Mouse (Mus musculus): ENCODE measurements around the gene Clec2l. TPM values are rescaled to one million over a fixed set of nuclear protein-coding genes. Genes with fewer than 3 reads are reported as not detected.
"Not testable (repeated sequence)": the region's sequence is repeated elsewhere in the genome, so short reads cannot be mapped to it uniquely, and the experiment has no call there.

Gene Clec2l
- 10 to 100 TPM; 68.7 to 69.0 TPM for total RNA-seq (2021)

GRCm38 (mm10) chr6:38662714-38663615 lies at the start of gene Clec2l:
Clec2l (plus strand) TSS chr6:38663069.
- DNase-seq: peak; percentile 37 to 51

DNA sequence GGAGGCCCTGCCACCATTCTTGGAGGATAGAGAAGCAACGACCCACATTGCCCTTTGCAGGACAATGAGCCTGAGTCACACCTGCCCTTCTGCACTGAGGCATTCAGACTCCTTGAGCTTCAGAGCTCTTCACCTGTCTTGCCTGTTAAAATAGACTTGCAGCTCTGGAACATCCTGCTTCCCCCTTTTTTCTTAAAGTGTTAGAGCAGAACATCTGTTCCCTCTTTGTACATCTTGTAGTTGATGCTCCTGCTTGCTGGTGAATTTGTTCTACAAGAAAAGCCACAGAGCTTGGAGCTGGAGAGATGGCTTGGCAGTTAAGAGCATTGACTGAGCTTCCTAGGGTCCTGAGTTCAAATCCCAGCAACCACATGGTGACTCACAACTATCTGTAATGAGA lies 40.5 kb upstream of the Clec2l start:
- no peak for DNase-seq

GRCm38 (mm10) chr6:38623457-38623856 lies 39.4 kb upstream of the Clec2l start:
- DNase-seq: no peak

DNA sequence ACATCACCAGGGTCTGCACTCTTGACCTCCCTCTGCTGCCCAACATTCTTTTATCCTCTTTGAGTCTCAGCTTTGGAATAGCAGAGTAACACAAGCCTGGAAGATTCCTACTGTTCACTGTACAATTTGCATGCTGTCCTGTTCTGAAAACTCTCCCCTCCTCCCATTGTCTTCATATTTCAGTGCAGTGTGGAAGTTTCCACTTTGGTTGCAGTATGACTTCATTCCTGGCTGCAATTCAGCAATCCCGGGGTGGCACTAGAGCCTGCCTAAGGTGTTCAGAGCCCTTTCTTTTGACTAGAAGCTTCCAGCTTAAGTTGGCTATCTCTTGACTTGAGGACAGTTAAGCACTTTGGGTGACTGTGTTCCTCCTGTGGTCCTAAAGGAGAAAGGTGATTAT lies 38.4 kb upstream of the Clec2l start:
- DNase-seq: no peak

GRCm38 (mm10) chr6:38626086-38626485 lies 36.8 kb upstream of the Clec2l start:
- no peak for DNase-seq

DNA sequence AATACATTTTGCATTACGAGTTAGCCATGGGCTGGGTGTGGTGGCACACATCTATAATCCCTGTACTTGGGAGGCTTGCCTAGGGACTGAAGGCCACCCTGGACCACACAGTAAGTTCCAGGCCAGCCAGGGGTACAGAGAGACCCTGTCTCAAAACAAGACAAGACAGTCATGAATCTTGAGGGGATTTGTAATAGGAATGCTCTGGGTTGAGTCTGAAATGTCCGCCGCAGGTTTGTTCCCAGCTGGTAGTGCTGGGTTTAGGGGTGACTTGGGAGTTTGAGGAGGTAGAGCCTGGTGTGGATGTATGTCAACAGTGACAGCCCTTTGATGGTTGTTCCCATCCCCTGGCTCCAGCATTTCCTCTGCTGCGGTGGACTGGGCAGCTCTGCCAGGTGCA lies 35.8 kb upstream of the Clec2l start:
- no peak for DNase-seq

GRCm38 (mm10) chr6:38627486-38627885 lies 35.4 kb upstream of the Clec2l start:
- no peak for DNase-seq

DNA sequence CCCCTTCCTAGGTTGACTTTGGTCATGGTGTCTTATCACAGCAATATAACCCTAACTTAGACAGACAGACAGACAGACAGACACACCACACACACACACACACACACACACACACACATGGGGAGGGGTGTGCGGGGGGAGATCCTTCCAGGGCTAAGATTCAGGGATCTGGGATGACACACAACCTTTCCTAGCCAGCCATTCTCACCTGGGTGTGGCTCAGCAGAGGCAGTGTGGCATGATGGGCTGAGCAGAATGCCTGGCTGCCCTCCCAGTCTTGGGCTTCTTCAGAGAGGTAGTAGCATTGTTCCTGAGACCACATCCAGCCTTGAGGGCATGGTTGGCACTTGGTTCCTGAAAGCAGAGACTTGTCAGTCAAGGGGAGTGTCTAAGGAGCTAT lies 33.3 kb upstream of the Clec2l start:
- no peak for DNase-seq

DNA sequence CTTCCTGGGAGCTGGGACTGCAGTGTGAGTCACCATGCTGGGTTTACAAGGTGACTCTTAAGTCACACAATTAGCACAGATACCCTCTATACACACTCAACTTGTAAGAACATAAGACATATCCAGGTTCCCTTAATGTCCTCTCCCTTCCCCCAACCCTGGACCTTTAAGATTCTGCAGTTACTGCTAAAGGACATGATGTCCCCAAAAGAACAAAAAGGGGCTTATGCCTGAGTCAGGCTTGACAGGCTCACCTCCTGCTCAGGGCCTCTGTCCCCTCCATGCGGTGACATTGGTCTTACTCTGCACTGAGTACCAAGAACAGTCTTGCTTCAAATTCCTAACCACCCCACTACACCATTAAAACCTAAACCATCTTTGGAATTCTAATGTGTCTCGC lies 30.0 kb upstream of the Clec2l start:
- DNase-seq: no peak

GRCm38 (mm10) chr6:38634461-38634860 lies 28.4 kb upstream of the Clec2l start:
- no peak for DNase-seq

GRCm38 (mm10) chr6:38635941-38636851 lies 26.7 kb upstream of the Clec2l start:
- no peak for DNase-seq

DNA sequence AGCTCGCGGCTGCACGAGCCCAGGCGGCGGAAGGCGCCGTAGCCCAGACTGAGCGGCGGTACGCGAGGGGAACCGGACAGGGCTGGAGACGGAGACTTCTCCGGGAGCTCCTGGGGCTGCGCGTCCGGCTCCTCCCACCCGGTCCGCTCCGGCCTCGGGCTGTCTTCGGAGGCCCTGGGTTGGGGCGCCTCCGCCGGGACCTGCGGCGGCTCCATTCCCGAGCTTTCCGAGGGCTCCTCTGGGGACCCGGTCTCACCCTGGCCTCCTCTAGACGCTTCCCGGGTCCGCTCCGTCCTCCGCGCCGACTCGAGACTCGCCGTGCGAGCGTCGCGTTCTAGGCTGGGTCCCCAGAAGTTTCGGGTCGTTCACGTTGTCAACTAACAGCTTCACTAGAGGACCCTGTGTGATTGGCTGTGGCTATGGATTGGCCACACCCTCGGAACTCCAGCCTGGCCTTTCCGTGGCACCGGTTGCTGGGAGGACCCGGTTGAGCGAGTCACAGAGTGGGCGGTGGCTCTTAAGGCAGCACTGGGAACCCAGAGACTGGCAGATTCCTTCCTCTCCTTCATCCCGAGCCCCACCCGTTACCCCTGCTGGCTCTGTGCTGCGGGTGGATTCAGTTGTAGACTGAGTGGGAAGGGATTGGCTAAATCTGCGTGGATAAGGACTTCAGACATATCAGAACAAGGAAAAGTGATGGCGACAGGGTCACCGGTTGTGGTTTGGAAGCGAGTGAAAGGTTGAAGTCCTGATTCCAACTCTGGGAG lies 25.8 kb upstream of the Clec2l start, which contains the start of gene Klrg2:
Klrg2 (minus strand) TSS at position 391 of the 767 bp plus-strand sequence.
- DNase-seq: peak in 1 of 2 experiments; percentile 22

DNA sequence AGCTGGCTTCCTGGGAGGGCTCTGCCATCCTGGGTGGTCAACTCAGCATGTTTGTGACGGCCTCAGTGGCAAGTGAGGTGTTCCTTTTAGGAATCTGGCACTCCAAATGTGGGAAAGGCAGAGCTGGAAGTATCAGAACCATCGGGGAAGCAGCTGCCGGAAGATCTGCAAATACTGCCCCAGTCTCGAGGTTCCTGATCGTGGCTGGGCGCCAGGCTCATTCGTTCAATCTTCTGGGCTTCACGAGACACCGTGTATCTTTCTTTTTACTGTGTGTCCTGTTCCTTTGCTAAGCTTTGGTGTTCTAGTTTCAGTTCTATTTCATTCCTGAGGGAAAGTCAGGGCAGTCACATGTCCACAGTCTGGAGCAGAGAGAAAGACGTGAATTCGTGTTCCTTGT lies 22.5 kb upstream of the Clec2l start:
- DNase-seq: no peak

- DNase-seq: no peak
Observed at GRCm38 (mm10) chr6:38641228-38641627, 21.6 kb upstream of the Clec2l start.

- no peak for DNase-seq
Observed at GRCm38 (mm10) chr6:38641645-38642044, 21.2 kb upstream of the Clec2l start.

GRCm38 (mm10) chr6:38642593-38642992 lies 20.3 kb upstream of the Clec2l start:
- no peak for DNase-seq

DNA sequence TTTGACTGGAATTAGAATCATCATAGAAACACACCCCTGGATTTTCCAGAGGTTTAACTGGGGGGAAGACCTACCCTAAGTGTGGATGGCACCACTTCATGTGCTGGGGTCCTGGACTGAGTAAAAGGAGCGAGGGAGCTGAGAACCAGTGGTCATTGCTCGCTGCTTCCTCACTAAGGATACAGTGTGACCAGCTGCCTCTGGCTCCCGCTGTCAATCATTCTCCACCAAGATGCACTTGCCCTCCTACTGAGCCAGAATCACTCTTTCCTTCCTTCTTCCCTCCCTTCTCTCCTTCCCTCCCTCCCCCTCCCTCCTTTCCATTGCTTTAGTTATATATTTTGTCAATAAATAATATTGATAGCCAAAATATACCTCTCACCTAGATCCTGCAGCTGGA lies 19.8 kb upstream of the Clec2l start:
- DNase-seq: no peak

- DNase-seq: no peak
Observed at GRCm38 (mm10) chr6:38649545-38649944, 13.3 kb upstream of the Clec2l start.

DNA sequence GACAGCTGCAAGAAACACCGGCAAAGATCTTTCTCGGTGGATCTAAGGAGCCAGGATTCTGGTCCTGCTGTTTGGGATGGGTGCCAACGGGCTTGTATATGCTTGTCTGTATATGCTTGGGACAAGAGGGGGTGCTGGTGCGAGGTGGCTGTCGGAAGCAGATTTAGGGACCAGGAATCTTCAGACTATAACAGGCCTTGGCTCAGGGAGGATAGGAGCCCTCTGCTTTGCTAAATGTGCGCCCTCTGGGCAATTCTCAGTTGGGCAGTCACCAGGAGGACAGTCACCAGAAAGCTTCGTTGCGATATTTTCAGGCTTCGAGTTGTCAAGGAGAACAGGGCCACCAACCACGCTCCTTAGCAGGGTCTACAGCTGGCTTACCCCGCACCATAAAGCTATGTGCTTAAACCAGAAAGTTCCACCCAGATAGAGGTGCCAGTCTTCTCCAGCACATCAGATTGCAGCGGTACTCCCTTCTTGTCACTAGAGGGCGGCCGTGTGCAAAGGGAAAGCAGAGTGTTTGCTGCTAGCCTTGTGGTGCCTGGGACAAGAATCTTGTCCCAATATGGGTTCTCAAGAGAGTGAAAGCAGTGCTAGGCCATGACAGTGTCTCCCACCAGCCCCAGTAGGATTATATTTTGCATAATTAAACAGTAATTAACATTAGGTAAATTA lies 12.5 kb upstream of the Clec2l start:
- DNase-seq: peak; percentile 58 to 72

- DNase-seq: no peak
Observed at GRCm38 (mm10) chr6:38661626-38662025, 1.2 kb upstream of the Clec2l start.

GRCm38 (mm10) chr6:38669580-38669979 lies 6.7 kb downstream of the Clec2l start:
- DNase-seq: no peak

- not testable (repeated sequence) for DNase-seq
Observed at GRCm38 (mm10) chr6:38670488-38670887, 7.6 kb downstream of the Clec2l start.

Data from layer of hippocampus, postnatal 36 days (tissue).